Mouse (Mus musculus) left cerebral cortex, adult 18-20 months (tissue): ENCODE measurements around the gene Tarsl2. TPM values are rescaled to one million over a fixed set of nuclear protein-coding genes. Genes with fewer than 3 reads are reported as not detected.

Experiments used
- DNase-seq, 2 experiments: peaks; one replicate each; pipeline ENCODE4 v3.0.0; 2021 to 2022; ENCODE audit warnings: low spot score in 2 of 2, mixed read lengths in 1 of 2
- total RNA-seq, 2 experiments: library from RNA; stranded (reverse); gene quantifications; 2 replicates each; pipeline ENCODE4 v1.2.3; 2021

Gene Tarsl2
- total RNA-seq, 2 experiments from 2014 or later, result 39.6 to 42.6 TPM

DNA sequence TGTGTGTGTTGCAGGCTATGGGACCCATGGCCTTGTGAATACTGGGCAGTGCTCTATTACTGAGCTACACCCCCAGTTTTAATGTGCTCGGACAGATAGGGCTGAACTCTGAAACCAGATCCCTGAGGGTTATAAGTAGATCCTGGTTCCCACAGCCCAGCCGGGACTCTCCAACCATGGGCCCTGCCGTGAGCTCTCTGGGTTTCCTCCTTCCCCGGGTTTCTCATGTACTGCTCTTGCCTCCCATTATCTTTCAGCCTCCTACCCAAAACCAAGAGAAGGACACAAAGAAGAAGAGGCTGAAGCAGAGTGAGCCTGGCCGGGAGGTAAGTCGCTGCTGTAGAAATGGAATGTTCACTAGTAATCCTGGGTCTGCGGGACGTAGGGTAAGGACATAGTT is 1.3 kb downstream of the Tarsl2 start:
- no peak for DNase-seq

DNA sequence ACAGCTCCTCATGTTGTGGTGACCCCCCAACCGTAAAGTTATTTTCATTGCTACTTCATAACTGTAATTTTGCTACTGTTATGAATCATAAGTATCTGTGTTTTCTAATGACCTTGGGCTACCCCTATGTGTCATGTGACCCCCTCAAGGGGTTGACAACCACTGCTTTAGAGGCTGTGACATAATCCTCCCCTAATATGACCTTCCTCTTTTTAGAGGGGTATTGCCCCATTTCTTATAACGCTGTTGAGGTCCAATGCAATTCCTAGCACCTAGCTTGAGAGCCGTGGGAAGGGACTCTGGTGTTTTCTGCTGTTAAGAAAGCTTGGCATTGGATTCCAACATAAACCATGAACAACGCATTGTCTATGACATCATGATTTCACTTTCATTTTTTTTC is 6.0 kb downstream of the Tarsl2 start:
- DNase-seq, result no peak

DNA sequence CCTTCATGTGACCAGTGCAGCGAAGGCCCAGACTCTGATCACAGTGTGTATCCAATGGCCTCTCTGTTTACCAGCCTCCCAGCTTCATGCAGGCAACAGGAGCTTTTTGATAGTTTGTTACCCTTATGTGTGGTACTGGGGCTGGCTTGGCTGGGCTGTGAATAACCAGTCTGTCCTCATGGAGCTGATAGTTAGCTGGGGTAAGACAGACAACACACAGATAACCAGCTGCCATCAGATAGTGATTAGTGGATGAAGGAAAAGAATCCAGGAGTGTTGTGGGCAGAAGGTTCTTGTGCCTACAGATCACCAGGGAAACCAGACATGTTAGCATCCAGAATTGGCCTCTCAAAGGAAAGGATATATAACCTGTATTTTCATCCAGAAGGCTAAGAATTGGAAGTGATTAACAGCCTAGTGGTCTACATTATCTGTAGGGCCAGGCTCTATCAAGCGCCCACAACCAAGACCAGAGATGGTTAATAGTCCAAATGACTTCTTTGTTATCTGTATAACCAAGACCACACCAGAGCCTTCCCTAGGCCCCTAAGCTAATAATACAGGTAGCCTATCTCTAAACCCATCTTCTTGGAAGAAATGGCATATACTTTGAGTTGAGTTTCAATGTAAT is 12.9 kb downstream of the Tarsl2 start:
- no peak for DNase-seq

DNA sequence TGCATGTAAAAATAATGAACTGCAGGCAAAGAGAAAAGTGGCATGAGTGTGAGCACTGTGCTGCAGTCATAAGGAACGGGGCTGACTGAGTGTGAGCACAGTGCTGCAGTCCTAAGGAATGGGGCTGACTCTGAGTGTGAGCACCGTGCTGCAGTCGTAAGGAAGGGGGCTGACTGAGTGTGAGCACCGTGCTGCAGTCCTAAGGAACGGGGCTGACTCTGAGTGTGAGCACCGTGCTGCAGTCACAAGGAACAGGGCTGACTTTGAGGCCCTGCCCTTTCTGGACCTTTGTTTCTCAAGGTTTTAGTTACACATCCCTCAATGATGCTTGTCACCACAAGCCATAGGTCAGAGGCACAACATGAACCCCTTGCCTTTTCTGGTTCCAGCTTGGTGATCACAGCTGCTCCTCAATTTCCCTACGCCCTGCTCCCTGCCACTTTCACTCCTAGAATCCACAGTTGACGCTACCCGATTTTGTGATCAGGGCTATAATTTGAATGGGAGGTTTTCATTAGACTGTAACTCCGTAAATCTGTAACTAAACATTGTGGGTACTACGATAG is 18.6 kb downstream of the Tarsl2 start:
- DNase-seq, result no peak

DNA sequence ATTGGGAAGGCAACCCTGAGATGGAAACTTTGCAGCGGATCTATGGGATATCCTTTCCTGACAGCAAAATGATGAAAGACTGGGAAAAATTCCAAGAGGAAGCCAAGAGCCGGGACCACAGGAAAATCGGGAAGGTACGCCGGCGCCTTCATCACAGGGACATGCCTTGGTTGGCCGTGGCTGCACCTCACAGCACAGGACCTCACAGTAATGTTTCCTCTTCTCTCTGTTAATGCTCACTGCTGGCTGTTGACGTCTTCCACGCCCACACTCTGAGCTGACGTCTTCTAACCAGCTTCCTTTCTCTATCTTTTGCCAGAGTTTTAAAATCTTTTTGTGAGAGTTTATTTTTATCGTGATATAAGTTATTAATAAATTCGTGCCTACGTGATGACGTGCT is 19.2 kb downstream of the Tarsl2 start:
- peak; percentile 19 to 53 for DNase-seq

DNA sequence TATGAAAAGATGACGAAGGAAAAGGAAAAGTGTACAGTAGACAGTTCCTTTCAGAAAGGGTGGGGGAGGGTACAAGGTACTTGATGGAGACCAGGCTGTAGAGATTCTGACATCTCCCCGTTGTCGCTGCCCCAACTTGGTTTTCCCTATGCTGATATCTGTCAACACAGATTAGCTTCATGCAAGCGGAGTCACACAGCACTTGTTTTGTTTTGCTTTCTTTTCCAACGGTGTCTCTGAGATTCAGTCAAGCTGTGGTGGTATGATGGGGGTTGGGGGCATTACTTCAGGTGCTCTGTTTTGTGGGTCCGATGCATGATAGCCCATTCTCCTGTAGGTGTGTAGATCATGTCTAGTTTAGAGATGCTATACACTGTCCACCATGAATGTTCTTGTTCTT is 22.8 kb downstream of the Tarsl2 start:
- no peak for DNase-seq

DNA sequence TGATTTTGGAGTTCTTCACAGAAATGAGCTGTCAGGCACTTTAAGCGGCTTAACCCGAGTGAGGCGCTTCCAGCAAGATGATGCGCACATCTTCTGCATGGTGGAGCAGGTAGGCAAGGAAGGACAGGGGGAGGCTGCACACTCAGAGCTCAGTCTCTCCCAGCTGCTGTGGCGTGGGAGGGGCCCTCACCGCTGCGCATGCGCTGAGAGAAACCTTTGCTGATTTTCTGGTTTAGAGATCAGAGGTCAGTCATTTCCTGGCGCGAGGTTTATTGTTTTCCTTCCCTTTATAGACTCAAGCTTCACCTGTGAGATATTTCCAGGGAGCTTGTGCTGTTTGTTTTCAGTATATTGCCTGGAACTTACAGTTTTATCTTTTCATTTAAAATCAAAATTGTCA is 33.4 kb downstream of the Tarsl2 start:
- no peak for DNase-seq

DNA sequence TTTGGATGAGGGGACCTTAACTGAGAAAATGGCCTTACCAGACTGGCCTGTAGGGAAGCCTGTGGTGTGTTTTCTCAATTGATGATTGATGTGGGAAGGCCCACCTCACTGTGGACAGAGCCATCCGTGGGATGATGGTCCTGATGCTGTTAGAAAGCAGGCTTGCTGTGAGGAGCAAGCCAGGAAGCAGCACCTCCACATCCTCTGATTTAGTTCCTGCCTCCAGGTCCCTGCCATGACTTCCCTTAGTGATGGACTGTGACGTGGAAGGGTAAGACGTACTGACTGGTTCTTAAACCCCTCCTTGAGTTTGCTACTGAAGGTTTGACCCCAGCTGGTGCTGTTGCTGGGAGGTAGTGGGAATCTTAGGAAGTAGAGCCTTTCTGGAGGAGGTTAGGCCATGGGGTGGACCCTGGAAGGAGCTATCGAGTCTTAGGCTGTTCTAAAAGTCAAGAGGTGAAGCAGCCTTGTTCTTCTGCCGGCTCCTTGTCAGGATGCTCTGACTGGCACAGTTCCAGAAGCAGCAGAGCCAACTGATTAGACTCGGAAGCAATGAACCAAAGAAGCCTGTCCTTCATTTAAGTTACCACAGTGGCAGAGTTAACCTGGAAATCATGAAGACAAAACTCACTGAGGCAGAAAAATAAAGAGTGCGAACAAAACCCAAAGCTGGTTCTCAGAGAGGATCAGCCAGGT is 34.4 kb downstream of the Tarsl2 start:
- DNase-seq, result no peak

DNA sequence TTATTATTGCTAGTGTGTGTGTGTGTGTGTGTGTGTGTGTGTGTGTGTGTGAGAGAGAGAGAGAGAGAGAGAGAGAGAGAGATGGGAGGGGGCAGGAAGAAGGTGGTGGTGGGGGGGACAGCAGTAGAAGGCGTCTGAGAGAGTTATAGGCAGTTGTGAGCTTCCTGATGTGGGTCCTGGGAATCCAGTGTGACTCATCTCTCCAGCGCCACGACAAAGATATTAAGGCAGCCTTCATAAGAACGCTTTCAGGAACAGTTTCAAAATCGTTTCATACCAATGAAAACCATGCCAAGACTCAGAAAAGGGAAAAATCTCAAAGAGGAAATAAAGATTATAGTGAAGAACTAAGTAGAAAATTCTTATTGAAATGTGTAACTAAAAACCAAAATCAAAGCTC is 36.5 kb downstream of the Tarsl2 start:
- no peak for DNase-seq

DNA sequence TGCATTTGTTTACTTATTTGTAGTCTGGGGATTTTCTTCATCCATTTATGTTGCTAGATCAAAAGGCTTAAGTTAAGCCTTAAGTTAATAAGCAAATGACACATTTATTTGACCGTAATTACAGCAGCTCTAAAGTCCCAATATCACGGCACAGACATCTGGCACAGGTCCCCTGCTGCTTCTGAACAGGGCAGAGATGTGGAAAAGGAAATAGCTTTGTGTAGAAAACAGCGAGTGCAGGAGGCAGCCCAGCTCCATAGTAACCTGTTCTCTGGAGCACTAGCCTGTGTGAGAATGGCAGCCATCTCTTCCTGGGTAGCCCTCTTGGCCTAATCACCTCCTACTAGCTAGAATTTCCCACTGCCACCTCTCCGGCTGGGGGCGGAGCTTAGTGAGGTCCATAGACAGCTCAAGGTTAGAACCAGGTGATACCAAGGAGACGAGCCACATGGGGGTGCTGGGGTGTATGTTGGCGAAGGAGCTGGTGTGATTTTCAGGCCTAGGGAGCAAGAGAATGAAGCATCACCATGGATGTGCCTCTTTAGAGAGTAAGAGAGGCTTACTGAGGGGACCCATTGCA is 39.6 kb downstream of the Tarsl2 start:
- DNase-seq, result no peak

DNA sequence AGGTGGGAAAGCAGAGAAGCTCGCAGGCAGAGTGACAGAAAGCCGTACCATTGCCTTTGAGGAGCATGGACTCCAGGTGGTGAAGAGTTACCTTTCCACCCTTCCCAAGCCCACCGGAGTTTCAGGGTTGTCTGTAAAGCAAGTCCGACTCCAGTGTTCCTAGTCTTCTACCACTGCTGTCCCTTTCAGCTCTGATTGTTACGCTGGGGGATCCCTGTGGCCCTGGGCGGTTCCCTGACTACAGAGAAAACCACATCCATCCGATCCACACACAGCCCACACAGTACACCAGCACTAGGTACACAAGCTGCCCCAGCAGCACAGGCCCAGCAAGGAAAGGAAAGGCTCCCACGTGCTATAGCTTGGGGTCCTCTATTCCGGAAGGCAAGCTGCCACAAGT is 42.0 kb downstream of the Tarsl2 start:
- no peak for DNase-seq

DNA sequence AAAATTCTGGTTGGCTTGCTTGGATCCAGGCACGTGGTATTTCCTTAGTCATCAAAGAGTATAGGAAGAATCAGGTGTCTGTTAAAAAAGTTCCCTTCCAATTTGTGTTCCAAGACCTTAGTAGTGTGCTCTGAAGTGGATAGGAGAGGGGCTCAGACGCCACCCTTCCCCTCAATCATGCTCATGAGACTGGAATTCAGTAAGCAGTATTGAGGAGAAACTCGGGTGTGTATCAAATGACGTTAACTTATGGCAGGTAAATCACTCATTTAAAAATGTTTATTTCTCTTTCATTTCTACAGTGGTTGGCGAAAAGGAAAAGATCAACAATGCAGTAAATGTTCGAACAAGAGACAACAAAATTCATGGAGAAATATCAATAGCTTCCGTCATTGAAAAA is 46.2 kb downstream of the Tarsl2 start, which contains the start of gene Tm2d3:
Gene Tm2d3, plus strand, starts transcription at position 301 of the 400 bp plus-strand sequence.
- DNase-seq, result no peak

DNA sequence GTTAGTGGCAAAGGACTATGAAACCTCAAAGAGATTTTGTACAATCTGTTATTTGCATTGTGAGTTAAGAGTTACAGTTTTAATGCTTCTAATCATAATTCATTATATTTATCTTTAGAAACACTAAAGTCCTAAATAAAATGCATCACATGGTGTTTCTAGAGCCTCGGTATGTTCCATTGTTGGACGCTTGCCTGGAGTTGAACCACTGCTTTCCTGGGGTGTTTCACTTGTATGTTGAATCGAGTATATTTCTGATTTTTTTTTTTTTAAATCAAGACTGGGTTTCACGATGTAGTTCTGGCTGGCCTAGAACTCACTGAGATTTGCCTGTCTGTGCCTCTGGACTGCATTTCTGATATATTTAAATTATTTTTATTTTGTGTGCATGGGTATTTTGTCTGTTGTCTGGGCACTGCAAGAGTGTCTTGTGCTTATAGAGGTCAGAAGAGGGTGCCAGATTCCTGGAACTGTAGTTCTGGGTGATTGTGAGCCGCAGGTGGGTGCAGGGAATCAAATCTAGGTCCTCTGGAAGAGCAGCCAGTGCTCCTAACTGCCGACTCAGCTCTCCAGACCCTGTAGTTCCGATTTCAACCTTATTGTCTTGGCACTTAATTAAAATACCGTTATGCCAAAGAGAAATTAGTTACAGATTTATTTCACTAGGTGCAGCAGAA is 47.4 kb downstream of the Tarsl2 start:
- DNase-seq, result no peak

DNA sequence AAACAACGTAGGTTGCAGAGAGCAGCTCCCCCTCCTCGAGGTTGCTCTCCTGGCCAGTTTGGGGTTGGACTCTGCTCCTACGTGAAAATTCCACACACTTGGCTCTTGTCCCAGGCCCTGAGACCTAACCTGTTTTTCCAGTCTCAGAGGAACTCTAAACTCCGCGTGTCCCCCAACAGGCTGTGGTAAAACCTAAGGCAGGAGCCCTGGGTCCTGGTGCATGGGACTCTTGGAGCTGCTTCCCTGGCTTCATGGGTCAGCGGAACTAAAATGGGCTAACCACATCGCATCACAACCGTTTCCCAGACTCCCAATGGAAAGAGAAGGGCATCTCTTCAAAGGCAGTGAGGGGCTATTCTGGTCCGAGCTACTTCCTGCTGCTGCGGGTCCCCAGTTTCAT is 48.2 kb downstream of the Tarsl2 start:
- no peak for DNase-seq

DNA sequence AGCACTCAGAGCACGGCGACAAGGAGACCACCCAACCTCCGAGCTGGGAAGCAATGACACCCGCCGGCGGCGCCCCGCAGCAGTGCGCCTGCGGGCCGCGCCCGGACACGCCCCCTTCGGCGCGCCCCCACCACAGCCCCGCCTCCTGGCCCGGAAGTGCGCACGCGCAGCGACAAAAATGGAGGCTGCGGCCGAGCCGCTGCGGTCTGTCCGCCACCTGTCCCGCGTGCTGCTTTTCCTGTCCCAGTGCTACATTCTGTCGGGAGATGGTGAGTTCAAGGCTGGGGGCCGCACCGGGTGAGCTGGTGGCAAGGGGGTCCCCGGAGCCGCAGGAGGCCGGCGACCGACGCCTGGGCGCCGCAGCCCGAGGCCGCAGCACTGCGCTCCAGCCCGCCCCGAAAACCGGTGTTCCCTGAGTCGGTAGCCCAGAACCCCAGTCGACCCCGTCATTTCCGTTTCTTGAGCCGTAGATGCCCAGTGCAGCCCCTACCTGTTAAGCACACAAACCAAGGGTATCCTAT is 48.7 kb downstream of the Tarsl2 start:
- peak; percentile 81 to 89 for DNase-seq

DNA sequence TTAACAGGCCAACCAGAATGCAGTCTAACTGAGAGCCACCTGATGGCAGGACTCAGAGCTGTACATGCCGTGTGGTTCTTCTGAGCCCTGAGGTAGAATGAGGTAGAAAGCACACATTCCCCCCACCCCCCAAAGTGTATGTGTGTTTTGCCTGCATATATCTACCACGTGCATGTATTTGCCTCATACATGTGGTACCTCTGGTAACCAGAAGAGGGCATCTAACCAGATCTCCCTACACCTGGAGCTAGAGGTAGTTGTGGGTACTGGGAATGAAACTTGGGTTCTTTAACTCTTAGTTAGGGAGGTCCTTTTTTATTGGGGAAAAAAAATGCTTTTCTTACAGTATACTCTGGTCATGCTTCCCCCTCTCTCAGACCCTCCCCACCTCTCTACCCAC is 51.8 kb downstream of the Tarsl2 start:
- DNase-seq, result peak in 1 of 2 experiments; percentile 16

DNA sequence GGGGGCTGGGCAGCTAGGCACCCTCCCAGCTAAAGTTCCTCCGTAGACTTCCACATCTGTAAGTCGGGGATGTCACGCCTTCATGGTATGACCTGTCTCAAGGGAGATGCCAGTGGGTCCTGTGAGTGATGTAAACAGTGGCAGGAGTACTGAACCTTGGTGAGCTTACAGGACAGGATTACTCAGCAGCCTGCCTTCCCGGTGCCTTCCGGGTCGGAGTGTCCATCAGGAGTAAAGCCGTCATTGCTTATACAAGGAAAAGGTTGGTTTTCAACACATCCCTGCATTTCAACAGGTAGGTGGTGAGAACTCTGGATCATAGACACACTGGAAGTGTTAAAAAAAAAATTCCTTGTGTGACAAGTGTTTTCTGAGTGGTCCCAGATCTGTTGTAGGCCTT is 57.4 kb downstream of the Tarsl2 start:
- no peak for DNase-seq

DNA sequence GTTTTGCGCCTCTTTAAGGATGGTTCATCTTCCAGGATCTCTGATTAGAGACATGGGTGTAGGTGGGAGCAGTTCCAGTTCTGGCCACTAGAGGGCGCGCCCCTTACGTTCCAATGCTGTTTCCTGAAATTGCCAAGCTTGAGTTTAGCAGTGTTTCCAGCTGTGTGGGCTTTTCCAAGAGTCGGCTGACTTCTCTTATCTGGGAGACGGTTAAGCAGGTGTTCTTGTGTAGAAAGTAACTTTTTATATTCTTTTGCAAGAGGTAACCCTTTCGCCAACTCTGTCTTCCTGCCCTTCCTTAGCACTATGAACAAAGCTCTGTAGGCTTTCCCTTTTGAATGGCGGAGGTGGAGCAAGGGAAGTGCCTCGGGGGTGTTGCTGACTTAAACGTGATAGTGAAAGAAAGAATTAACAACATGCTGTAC is 60.1 kb downstream of the Tarsl2 start:
- DNase-seq, result peak; percentile 81 to 85

DNA sequence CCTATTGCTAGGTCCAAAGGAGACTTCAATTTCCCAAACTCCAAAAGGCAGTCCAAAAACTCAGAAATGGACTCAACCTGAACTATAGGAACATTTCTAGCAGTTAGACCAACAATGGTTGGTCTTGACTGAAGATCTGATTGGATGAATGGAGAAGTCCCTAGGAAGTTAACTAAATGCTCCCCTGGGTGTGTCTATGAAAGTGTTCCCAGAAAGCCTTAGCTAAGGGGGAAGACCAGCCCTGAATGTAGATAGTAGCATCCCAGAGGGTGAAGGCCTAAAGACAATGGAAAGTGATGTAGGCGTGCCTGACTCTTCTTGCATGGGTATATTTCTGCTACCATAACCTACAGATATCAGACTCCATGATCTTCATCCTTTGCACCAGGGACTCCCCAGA is 63.8 kb downstream of the Tarsl2 start:
- no peak for DNase-seq

DNA sequence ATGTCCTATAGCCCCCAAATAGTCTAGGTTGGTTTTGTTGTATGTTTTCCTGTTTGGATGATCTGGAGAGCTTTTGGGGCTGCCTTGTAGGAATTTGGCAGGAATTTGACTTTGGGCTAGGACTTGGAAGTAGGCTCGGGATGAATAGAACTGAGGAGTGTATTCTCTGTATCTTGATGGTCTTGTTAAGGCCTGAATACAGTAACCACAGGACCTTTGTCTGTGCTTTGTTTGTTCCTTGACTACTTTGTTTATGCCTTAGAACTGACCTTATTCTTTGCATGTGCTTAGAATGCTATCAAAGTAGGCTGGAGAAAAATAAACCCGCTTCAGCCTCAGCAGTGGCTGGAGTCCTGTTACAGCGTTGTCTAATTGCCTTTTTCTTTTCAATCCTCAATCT is 65.6 kb downstream of the Tarsl2 start:
- DNase-seq, result no peak

DNA sequence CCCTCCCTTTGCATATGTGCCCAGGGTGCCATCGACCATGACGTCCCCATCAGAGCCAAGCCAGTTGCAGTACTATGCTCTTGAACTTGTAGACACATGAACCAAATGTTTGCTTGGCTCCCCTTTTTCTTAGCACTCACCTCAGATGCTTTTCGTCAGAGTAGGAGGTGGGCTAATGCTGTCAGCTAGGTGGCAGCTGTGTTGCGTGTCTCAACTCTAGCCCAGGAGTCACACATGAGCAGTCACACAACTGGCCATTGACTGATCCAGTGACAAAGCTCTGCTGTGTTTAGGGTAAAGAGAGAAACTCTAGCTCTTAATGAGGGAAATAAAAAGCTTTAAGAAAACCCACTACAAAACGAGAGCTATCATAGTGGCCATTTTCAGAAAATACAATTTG is 69.1 kb downstream of the Tarsl2 start:
- DNase-seq, result no peak

DNA sequence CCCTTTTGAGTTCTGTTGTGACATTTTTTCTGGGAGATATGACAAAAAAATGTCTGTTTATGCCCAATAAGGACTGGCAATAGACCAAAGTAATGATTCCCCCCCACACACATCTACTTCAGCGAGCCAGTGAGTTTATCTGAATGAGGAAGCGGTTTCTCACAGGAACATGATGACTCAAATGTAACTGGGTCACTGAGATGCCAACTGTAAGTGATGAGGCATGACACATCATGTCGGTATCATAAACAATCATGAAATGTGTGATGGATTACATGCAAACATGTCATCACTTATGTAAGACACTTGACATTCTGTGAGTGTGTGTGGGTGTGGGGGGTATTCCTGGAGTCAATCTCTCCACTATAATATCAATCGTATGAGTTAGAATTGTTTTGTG is 69.6 kb downstream of the Tarsl2 start:
- no peak for DNase-seq
